Mouse (Mus musculus) ES-Bruce4 (cell line): ENCODE data around the gene Ehf. TPM values are rescaled to one million over a fixed set of nuclear protein-coding genes. Genes with fewer than 3 reads are reported as not detected.

Experiments used
- H3K27ac ChIP-seq: 2 replicates; pipeline ENCODE4 v1.5.1; 2012; ENCODE audit warnings: low read length, inconsistent platforms; ENCODE audit not compliant: insufficient read depth
- H3K27me3 ChIP-seq: 2 replicates; pipeline ENCODE4 v1.6.1; 2012; ENCODE audit warnings: mild to moderate bottlenecking, low read length, inconsistent platforms; ENCODE audit not compliant: control insufficient read depth, poor library complexity, insufficient read depth, severe bottlenecking
- H3K36me3 ChIP-seq: 2 replicates; pipeline ENCODE4 v1.6.1; 2012; ENCODE audit warnings: inconsistent platforms, mild to moderate bottlenecking, low read length, moderate library complexity; ENCODE audit not compliant: control insufficient read depth, poor library complexity, insufficient read depth, severe bottlenecking
- H3K4me1 ChIP-seq: one replicate; pipeline ENCODE4 v1.8.1; 2011; ENCODE audit warnings: low read length; ENCODE audit not compliant: control insufficient read depth, insufficient read depth
- H3K4me3 ChIP-seq: 2 replicates; pipeline ENCODE4 v1.5.1; 2011; ENCODE audit warnings: low read depth, mild to moderate bottlenecking, low read length
- H3K9ac ChIP-seq: 2 replicates; pipeline ENCODE4 v1.6.1; 2012; ENCODE audit warnings: low read depth, mild to moderate bottlenecking, inconsistent platforms; ENCODE audit not compliant: poor library complexity, severe bottlenecking
- H3K9me3 ChIP-seq: replicated peaks from 2 replicates; pipeline ENCODE4 v1.6.1; 2012; ENCODE audit warnings: mild to moderate bottlenecking, low read length, inconsistent platforms; ENCODE audit not compliant: control insufficient read depth, poor library complexity, insufficient read depth, severe bottlenecking
- CTCF ChIP-seq: IDR thresholded peaks from one replicate; pipeline ENCODE4 v1.8.1; 2011; ENCODE audit warnings: low read depth, low read length
- EP300 ChIP-seq: IDR thresholded peaks from 2 replicates; pipeline ENCODE4 v1.6.1; 2011; ENCODE audit warnings: low read depth, low read length; ENCODE audit not compliant: insufficient read depth
- POLR2A ChIP-seq: IDR thresholded peaks from one replicate; pipeline ENCODE4 v1.8.1; 2011; ENCODE audit warnings: low read length; ENCODE audit not compliant: insufficient read depth
- polyA plus RNA-seq: library from polyadenylated mRNA; stranded (reverse); fragments of >200 nt; gene quantifications from 2 replicates; pipeline ENCODE4 v1.2.4, GENCODE M21; 2011; ENCODE audit warnings: low read depth; ENCODE audit not compliant: missing spikeins, insufficient read depth, insufficient read length

The Ehf gene
- polyA plus RNA-seq, 1 experiment: not detected

- no peaks in the 10 kb centered on the region for H3K9me3 ChIP-seq
- no peak overlapping the region for H3K27ac ChIP-seq
- no peak overlapping the region for H3K4me3 ChIP-seq
- TF ChIP-seq CTCF: no peak
- TF ChIP-seq POLR2A: no peak
- TF ChIP-seq EP300: no peak
- no peaks in the 10 kb centered on the region for H3K36me3 ChIP-seq
- H3K9ac ChIP-seq: no peak overlapping the region
- H3K27me3 ChIP-seq: no peaks in the 10 kb centered on the region
- H3K4me1 ChIP-seq: peaks cover 6% of the 10 kb centered on the region
Observed at GRCm38 (mm10) chr2:103306686-103307085, 3.6 kb upstream of the Ehf start.

DNA sequence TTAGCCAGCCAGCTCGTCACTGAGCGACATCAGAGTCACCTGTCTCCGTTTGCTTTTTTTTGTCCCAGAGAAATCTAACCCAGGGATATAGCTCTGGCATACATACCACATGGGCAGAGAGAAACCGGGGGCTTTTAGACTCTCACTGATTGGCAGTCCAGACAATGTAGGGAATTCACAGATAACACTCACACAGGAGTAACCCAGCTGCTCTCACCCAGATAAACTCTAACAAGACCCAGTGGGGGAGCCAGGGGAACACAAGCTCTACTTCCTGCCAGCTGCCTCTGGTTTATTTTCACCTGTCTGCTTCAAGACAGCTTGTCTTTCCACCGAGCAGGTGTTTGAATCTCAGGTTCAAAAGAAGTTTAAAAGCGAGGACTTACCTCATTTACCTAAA, 409 bp downstream of the Ehf start:
- TF ChIP-seq POLR2A: no peak
- no peak for TF ChIP-seq EP300
- no peak for TF ChIP-seq CTCF
- Histone ChIP-seq H3K4me1 (peaks cover 3% of the 10 kb centered on the region), H3K27me3 (no peaks in the 10 kb centered on the region), H3K36me3 (no peaks in the 10 kb centered on the region), H3K9me3 (no peaks in the 10 kb centered on the region), H3K27ac (no peak overlapping the region), H3K4me3 (no peak overlapping the region), H3K9ac (no peak overlapping the region)

DNA sequence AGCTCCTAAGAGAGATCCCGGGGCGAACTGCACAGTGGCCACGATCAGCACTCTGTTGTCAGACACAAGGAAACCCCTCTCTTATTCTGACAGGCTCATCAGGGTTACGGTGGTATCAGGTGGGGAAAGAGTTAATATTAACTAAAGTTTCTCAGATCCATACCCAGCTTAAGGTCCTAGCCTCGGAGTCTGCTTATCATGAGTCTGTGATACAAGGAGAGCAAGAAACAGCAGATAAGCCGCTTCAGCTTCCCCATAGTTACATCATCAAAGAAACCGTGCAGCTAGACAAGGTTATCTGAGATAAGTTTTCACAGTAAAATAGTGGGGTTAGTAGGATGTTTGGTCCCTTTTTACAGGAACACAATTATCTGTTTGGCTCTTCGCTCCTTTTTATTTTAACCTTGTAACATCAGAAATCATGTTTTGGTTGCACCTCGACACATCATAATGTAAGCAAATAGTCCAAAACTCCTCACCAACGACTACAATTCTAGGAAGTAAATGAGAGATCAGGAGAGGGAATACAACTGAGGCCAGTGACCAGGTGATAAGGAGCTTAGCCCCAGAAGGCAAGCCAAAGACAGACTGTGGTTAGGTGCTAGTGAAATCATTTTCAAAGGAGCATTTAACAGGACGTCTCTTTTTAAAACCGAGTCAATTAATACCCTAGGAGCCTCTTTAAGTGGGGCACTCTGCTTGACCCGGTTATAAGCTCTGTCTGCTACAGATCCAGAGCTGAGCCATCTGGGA, 4.2 kb downstream of the Ehf start:
- no peak overlapping the region for H3K27ac ChIP-seq
- no peaks in the 10 kb centered on the region for H3K36me3 ChIP-seq
- H3K27me3 ChIP-seq: no peaks in the 10 kb centered on the region
- H3K9ac ChIP-seq: no peak overlapping the region
- no peaks in the 10 kb centered on the region for H3K9me3 ChIP-seq
- peaks cover 5% of the 10 kb centered on the region for H3K4me1 ChIP-seq
- no peak overlapping the region for H3K4me3 ChIP-seq
- TF ChIP-seq CTCF (no peak), EP300 (no peak)

- H3K9ac ChIP-seq: no peak overlapping the region
- H3K27me3 ChIP-seq: no peaks in the 10 kb centered on the region
- TF ChIP-seq CTCF (no peak), EP300 (peak; percentile 53; the same call in 1 of the 2 replicates), POLR2A (no peak)
- peaks cover 4% of the 10 kb centered on the region for H3K4me1 ChIP-seq
- H3K9me3 ChIP-seq: no peaks in the 10 kb centered on the region
- H3K27ac ChIP-seq: peak overlapping the region; percentile 21
- no peak overlapping the region for H3K4me3 ChIP-seq
- no peaks in the 10 kb centered on the region for H3K36me3 ChIP-seq
Observed at GRCm38 (mm10) chr2:103294526-103294925, 8.6 kb downstream of the Ehf start.

DNA sequence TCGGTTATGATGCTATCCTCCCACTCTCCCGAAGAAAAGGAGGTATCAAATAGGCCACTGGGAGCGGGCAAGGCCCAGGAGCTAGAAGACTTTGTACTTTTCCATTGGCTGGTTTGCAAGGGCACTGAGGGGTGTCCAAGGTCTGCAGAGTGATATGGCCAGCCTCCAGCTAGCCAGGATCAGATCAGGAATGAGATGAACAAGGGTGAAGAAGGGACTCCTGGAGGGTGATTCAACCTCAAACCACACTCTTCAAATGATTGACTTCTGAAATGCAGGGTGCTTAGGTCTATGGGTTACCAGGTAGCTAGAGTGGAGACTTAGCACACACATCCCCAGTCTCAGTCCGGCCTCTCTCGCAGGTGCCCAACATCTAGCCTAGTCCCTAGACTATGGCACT, 9.3 kb downstream of the Ehf start:
- TF ChIP-seq POLR2A (no peak), EP300 (no peak), CTCF (no peak)

GRCm38 (mm10) chr2:103293214-103293613, 9.9 kb downstream of the Ehf start:
- Histone ChIP-seq H3K9ac (no peak overlapping the region), H3K4me1 (peaks cover 4% of the 10 kb centered on the region), H3K36me3 (no peaks in the 10 kb centered on the region), H3K27ac (no peak overlapping the region), H3K9me3 (no peaks in the 10 kb centered on the region), H3K27me3 (no peaks in the 10 kb centered on the region), H3K4me3 (no peak overlapping the region)
- TF ChIP-seq EP300: no peak
- TF ChIP-seq POLR2A: no peak
- TF ChIP-seq CTCF: no peak

More for the DNA sequence above, 9.3 kb downstream of the Ehf start:
- Histone ChIP-seq H3K36me3 (no peaks in the 10 kb centered on the region), H3K9me3 (no peaks in the 10 kb centered on the region), H3K27ac (0 out of 2 replicates have a peak overlapping the region, but pooled peaks have one; percentile 17), H3K4me1 (peaks cover 4% of the 10 kb centered on the region), H3K9ac (no peak overlapping the region), H3K4me3 (no peak overlapping the region), H3K27me3 (no peaks in the 10 kb centered on the region)
